Mouse (Mus musculus) heart, adult 10 weeks (tissue): ENCODE results near the gene Gm14743. TPM values are rescaled to one million over a fixed set of nuclear protein-coding genes. Genes with fewer than 3 reads are reported as not detected.

Experiments
- polyA plus RNA-seq: library from polyadenylated mRNA; stranded (reverse); fragments of 350-450 nt; fragmentation: Illumina TruSeq; extraction: RNeasy Lipid Tissue Mini Kit (QIAGEN cat#74804); gene quantifications from one replicate; pipeline ENCODE4 v1.2.3, GENCODE M21; 2014; ENCODE audit warnings: low read depth, low replicate concordance

Gm14743 gene
- polyA plus RNA-seq: not detected

DNA sequence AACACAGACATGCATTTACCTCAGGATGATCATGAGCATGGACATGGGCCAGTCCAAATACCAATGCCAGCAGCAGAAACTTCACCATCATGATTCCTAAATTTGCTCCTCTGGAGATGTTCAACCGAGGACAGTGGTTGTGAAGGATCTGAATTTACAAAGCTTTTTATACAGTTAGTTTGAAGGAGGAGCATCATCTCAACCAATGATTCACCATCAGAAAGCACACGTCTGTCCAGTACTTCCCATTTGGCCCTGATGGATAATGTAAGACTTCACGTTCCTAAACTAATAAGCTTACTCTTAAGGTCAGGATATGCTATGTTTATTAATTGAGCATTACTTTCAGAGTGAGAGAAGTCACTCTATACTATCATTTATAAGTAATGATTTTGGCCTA, at the start of gene Gm14743:
Gene Gm14743 (minus strand): TSS at position 101 of the 400 bp plus-strand sequence.

Other genes starting within 250 kb of the Gm14743 start
- not detected for gene Obp1a, start 154.5 kb downstream of the Gm14743 start, polyA plus RNA-seq
- not detected for gene Gm5938, start 120.5 kb downstream of the Gm14743 start, polyA plus RNA-seq
- gene Obp1b, start 59.1 kb downstream of the Gm14743 start, polyA plus RNA-seq: not detected
- gene 4930480E11Rik, start 123.7 kb upstream of the Gm14743 start, polyA plus RNA-seq: not detected